Mouse (Mus musculus): ENCODE measurements at regions not wholly inside any gene's neighbourhood (a gene's known extent, or its start where the extent isn't known, plus 50 kb on each side); places are given as distances from the start of the nearest gene placed in this dataset.

DNA sequence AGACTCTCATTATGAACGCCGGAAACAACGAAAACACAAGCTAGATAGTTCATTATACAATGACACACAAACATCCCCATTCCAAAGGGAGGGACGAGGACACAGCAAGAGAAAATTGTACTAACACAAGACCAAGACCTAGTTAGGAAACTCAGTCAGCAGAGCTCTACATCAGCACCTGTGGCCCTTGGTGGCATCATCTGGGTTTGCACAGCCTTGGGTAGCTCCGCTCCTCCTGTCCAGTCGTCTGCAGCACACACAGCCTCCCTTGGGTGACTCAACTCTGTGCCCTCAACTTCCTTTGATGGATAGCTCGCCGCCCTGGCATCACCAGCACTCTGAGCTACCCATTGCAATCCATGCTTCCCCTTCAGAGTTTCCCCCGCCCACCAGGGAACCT, 629.7 kb upstream of the Adam5 start:
- TF ChIP-seq CTCF (IDR thresholded peaks at IDR 0.05; ENCODE audit: insufficient read depth, low read length) (no peak), POLR2A (IDR thresholded peaks at IDR 0.05; ENCODE audit: borderline replicate concordance, extremely low read depth, low read depth, low read length) (no peak)

Measured in lung, adult 2 months (tissue).